Mouse (Mus musculus) common myeloid progenitor, adult 5-6 weeks (primary cell): ENCODE measurements around the gene Kcna7. TPM values are rescaled to one million over a fixed set of nuclear protein-coding genes. Genes with fewer than 3 reads are reported as not detected.
"Not testable (repeated sequence)": the region's sequence is repeated elsewhere in the genome, so short reads cannot be mapped to it uniquely, and the experiment has no call there.

Experiments
- ATAC-seq: replicated peaks from 2 replicates; pipeline ENCODE4 v1.8.0; 2016; ENCODE audit warnings: low read depth, mild to moderate bottlenecking, moderate TSS enrichment, inconsistent platforms; ENCODE audit not compliant: poor library complexity, severe bottlenecking
- total RNA-seq: library from RNA; stranded (forward); fragments of 200-1000, 187-1606 nt; gene quantifications from 2 replicates; pipeline ENCODE4 v1.2.3, GENCODE M21; 2017

Gene Kcna7
- total RNA-seq, 1 experiment from 2014 or later: not detected

DNA sequence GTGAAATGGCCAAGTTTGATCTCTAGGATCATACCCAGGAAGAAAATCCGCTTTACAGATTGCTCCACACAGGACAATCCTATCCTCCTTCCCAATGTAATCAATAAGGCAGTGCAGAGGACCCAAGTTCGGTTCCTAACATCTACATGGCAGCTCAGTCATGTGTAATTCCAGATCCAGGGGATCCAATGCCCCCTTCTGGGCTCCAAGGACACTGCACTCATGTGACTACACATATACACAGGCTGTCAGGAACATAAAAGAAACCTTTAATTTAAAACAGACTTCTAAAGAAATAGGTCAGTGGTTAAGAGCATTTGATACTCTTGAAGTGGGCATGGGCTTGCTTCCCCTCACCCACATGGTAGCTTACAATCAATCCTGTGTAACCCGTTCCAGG is 19.4 kb upstream of the Kcna7 start:
- ATAC-seq: no peak

GRCm38 (mm10) chr7:45395129-45395541 is 10.3 kb upstream of the Kcna7 start:
- ATAC-seq: peak; percentile 64

GRCm38 (mm10) chr7:45395578-45396336 is 9.7 kb upstream of the Kcna7 start, which contains the start of gene Snrnp70:
Gene Snrnp70 (minus strand): TSS chr7:45395742.
- ATAC-seq: peak; percentile 90

DNA sequence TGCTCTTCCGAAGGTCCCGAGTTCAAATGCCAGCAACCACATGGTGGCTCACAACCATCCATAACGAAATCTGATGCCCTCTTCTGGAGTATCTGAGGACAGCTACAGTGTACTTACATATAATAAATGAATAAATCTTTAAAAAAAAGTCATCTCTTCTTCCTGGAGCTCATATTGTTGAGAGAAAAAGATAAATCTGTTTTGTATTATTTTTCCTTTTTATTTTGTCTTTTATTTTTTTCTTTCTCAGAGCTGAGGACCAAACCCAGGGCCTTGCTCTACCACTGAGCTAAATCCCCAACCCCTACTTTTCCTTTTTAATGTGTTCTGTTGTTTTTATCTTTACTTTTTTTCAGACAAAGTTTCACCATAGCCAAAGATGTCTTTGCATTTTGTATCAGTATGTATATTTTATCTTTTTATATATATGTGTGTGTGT is 9.1 kb upstream of the Kcna7 start:
- not testable (repeated sequence) for ATAC-seq

- no peak for ATAC-seq
Measured at GRCm38 (mm10) chr7:45396787-45397186, 8.7 kb upstream of the Kcna7 start.

- ATAC-seq: no peak
Measured at GRCm38 (mm10) chr7:45401521-45402085, 3.9 kb upstream of the Kcna7 start.

GRCm38 (mm10) chr7:45403532-45404261 is 1.8 kb upstream of the Kcna7 start:
- ATAC-seq: peak; percentile 64

GRCm38 (mm10) chr7:45406157-45407156 is 1.0 kb downstream of the Kcna7 start:
- ATAC-seq: no peak

GRCm38 (mm10) chr7:45407836-45408235 is 2.4 kb downstream of the Kcna7 start:
- no peak for ATAC-seq

DNA sequence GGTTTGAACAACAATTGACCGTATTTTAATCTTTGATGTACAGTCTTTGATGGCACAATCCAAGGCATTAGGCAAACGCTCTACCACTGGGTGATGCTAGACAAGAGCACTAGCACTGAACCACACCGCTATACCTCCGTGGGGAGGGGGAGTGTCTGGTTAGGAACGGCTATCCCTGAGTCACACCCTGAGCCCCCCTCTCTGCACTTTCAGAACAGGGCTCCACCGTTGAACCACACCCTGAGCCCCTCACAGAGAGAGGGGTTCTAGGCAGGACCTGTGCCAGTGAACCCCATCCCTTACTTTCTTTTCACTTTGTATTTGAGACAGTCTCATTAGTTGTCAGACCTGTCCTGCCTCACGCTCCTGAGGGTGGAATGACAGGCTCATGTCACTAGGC is 2.9 kb downstream of the Kcna7 start:
- ATAC-seq: no peak

DNA sequence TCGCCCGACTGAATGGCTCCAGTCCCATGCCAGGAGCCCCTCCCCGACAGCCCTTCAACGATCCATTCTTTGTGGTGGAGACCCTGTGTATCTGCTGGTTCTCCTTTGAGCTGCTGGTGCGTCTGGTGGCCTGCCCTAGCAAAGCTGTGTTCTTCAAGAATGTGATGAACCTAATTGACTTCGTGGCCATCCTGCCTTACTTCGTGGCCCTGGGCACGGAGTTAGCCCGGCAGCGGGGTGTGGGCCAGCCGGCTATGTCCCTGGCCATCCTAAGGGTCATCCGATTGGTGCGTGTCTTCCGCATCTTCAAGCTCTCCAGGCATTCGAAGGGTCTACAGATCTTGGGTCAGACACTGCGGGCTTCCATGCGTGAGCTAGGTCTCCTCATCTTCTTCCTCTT is 3.5 kb downstream of the Kcna7 start:
- no peak for ATAC-seq

GRCm38 (mm10) chr7:45409497-45410163 is 4.2 kb downstream of the Kcna7 start:
- ATAC-seq: no peak

- no peak for ATAC-seq
Measured at GRCm38 (mm10) chr7:45412421-45412820, 7.0 kb downstream of the Kcna7 start.

- no peak for ATAC-seq
Measured at GRCm38 (mm10) chr7:45413113-45413863, 7.8 kb downstream of the Kcna7 start, which contains the start of gene Ntf5. Gene Ntf5 (plus strand): TSS chr7:45413695.

- ATAC-seq: 0 out of 2 replicates have a peak, but pooled peaks have one; percentile 12
Measured at GRCm38 (mm10) chr7:45413864-45414739, 8.6 kb downstream of the Kcna7 start.

- no peak for ATAC-seq
Measured at GRCm38 (mm10) chr7:45414740-45415224, 9.3 kb downstream of the Kcna7 start.

DNA sequence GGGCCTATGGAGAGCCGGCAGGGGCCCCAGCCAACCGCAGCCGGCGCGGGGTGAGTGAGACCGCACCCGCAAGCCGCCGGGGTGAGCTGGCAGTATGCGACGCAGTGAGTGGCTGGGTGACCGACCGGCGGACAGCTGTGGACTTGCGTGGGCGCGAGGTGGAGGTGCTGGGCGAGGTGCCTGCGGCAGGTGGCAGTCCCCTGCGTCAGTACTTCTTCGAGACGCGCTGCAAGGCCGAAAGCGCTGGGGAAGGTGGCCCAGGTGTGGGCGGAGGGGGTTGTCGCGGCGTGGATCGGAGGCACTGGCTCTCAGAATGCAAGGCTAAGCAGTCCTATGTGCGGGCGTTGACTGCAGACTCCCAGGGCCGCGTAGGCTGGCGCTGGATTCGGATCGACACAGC is 10.2 kb downstream of the Kcna7 start:
- ATAC-seq: peak; percentile 43
